Mouse (Mus musculus) right cerebral cortex, postnatal 25 days (tissue): Measurements from ENCODE around the gene Phka2.
A peak's percentile ranks its signal among the peaks of the same experiment; 100 is the strongest.

Experiments used
- DNase-seq: peaks from one replicate; pipeline ENCODE4 v3.0.0; 2022

The Phka2 gene

GRCm38 (mm10) chrX:160502048-160503041 lies at the start of gene Phka2:
Gene Phka2, plus strand, starts transcription at chrX:160502166.
- DNase-seq: peak; percentile 84

- no peak for DNase-seq
Observed at GRCm38 (mm10) chrX:160455686-160456085, 46.3 kb upstream of the Phka2 start.

GRCm38 (mm10) chrX:160471257-160471786 lies 30.6 kb upstream of the Phka2 start:
- DNase-seq: no peak

GRCm38 (mm10) chrX:160489784-160490183 lies 12.2 kb upstream of the Phka2 start:
- DNase-seq: no peak

GRCm38 (mm10) chrX:160494333-160494732 lies 7.6 kb upstream of the Phka2 start:
- DNase-seq: no peak

GRCm38 (mm10) chrX:160494921-160495320 lies 7.0 kb upstream of the Phka2 start:
- no peak for DNase-seq

GRCm38 (mm10) chrX:160496473-160496872 lies 5.5 kb upstream of the Phka2 start:
- DNase-seq: no peak

- no peak for DNase-seq
Observed at GRCm38 (mm10) chrX:160501095-160501494, 871 bp upstream of the Phka2 start.

- no peak for DNase-seq
Observed at GRCm38 (mm10) chrX:160501687-160502047, 299 bp upstream of the Phka2 start.

- DNase-seq: no peak
Observed at GRCm38 (mm10) chrX:160509046-160509445, 7.1 kb downstream of the Phka2 start.

- no peak for DNase-seq
Observed at GRCm38 (mm10) chrX:160510197-160510596, 8.2 kb downstream of the Phka2 start.

GRCm38 (mm10) chrX:160516027-160516426 lies 14.1 kb downstream of the Phka2 start:
- DNase-seq: no peak

- DNase-seq: no peak
Observed at GRCm38 (mm10) chrX:160542772-160543171, 40.8 kb downstream of the Phka2 start.

GRCm38 (mm10) chrX:160548875-160549274 lies 46.9 kb downstream of the Phka2 start:
- no peak for DNase-seq

- DNase-seq: no peak
Observed at GRCm38 (mm10) chrX:160552066-160552465, 50.1 kb downstream of the Phka2 start.

- no peak for DNase-seq
Observed at GRCm38 (mm10) chrX:160583589-160583988, 81.6 kb downstream of the Phka2 start.

GRCm38 (mm10) chrX:160584148-160584838 lies 82.3 kb downstream of the Phka2 start:
- no peak for DNase-seq

- no peak for DNase-seq
Observed at GRCm38 (mm10) chrX:160585110-160585509, 83.1 kb downstream of the Phka2 start.

GRCm38 (mm10) chrX:160588523-160588922 lies 86.6 kb downstream of the Phka2 start:
- no peak for DNase-seq

GRCm38 (mm10) chrX:160590147-160590546 lies 88.2 kb downstream of the Phka2 start:
- no peak for DNase-seq

GRCm38 (mm10) chrX:160592933-160593332 lies 91.0 kb downstream of the Phka2 start:
- DNase-seq: no peak

- DNase-seq: no peak
Observed at GRCm38 (mm10) chrX:160598055-160598454, 96.1 kb downstream of the Phka2 start.

- DNase-seq: no peak
Observed at GRCm38 (mm10) chrX:160598562-160599458, 96.8 kb downstream of the Phka2 start.
